Mouse (Mus musculus) myocyte (in vitro differentiated cells): ENCODE measurements at regions not wholly inside any gene's neighbourhood (a gene's known extent, or its start where the extent isn't known, plus 50 kb on each side); places are given as distances from the start of the nearest gene placed in this dataset.

Experiments
- H3K27me3 ChIP-seq: one replicate; pipeline ENCODE4 v1.6.1; 2011; ENCODE audit not compliant: control insufficient read depth, insufficient read depth, insufficient read length
- H3K36me3 ChIP-seq: one replicate; pipeline ENCODE4 v1.6.1; 2011; ENCODE audit not compliant: control insufficient read depth, insufficient read depth
- H3K4me2 ChIP-seq: one replicate; pipeline ENCODE4 v1.6.1; 2011; ENCODE audit warnings: low read depth, control low read depth
- H3K4me3 ChIP-seq: one replicate; pipeline ENCODE4 v1.5.1; 2011; ENCODE audit warnings: mild to moderate bottlenecking, control low read depth, moderate library complexity
- H3K79me2 ChIP-seq: one replicate; pipeline ENCODE4 v1.6.1; 2011; ENCODE audit not compliant: control insufficient read depth, insufficient read depth
- H3ac ChIP-seq: one replicate; pipeline ENCODE4 v1.6.1; 2011; ENCODE audit not compliant: control insufficient read depth, insufficient read length
- CEBPB ChIP-seq: IDR thresholded peaks from 2 replicates; pipeline ENCODE4 v1.6.1; 2011; ENCODE audit warnings: mild to moderate bottlenecking, moderate library complexity; ENCODE audit not compliant: poor library complexity, insufficient read depth, severe bottlenecking
- E2F4 ChIP-seq: IDR thresholded peaks from one replicate; pipeline ENCODE4 v1.6.1; 2011; ENCODE audit warnings: mild to moderate bottlenecking, control low read depth, moderate library complexity; ENCODE audit not compliant: insufficient read depth
- MAX ChIP-seq: IDR thresholded peaks from one replicate; pipeline ENCODE4 v1.6.1; 2011; ENCODE audit warnings: low read depth, mild to moderate bottlenecking, control low read depth
- MYOD1 ChIP-seq, 3 experiments: IDR thresholded peaks; one replicate each; pipeline ENCODE4 v1.6.1; 2011; ENCODE audit warnings: control low read depth in 2 of 3, low read depth in 2 of 3, mild to moderate bottlenecking in 2 of 3, moderate library complexity in 1 of 3; ENCODE audit not compliant: insufficient read length in 2 of 3, control insufficient read depth in 1 of 3
- MYOG ChIP-seq, 3 experiments: IDR thresholded peaks; one replicate each; pipeline ENCODE4 v1.6.1; 2011; ENCODE audit warnings: control low read depth in 2 of 3, low read depth in 2 of 3, mild to moderate bottlenecking in 2 of 3; ENCODE audit not compliant: insufficient read length in 2 of 3, control insufficient read depth in 1 of 3, insufficient read depth in 1 of 3
- POLR2A ChIP-seq: IDR thresholded peaks from one replicate; pipeline ENCODE4 v1.6.1; 2011; ENCODE audit warnings: low read depth, mild to moderate bottlenecking, control low read depth, moderate library complexity; ENCODE audit not compliant: insufficient read length
- POLR2AphosphoS2 ChIP-seq: IDR thresholded peaks from one replicate; pipeline ENCODE4 v1.6.1; 2011; ENCODE audit warnings: low read depth, control low read depth; ENCODE audit not compliant: insufficient read length
- REST ChIP-seq: IDR thresholded peaks from one replicate; pipeline ENCODE4 v1.6.1; 2011; ENCODE audit warnings: mild to moderate bottlenecking, control low read depth, moderate library complexity; ENCODE audit not compliant: insufficient read depth, insufficient read length
- SRF ChIP-seq: IDR thresholded peaks from one replicate; pipeline ENCODE4 v1.6.1; 2011; ENCODE audit warnings: low read depth; ENCODE audit not compliant: control insufficient read depth, insufficient read length
- TCF12 ChIP-seq: IDR thresholded peaks from one replicate; pipeline ENCODE4 v1.6.1; 2011; ENCODE audit warnings: mild to moderate bottlenecking, control low read depth; ENCODE audit not compliant: poor library complexity, insufficient read depth, severe bottlenecking
- TCF3 ChIP-seq: IDR thresholded peaks from one replicate; pipeline ENCODE4 v1.6.1; 2011; ENCODE audit warnings: low read depth, control low read depth; ENCODE audit not compliant: insufficient read length
- USF1 ChIP-seq: IDR thresholded peaks from one replicate; pipeline ENCODE4 v1.6.1; 2011; ENCODE audit warnings: low read depth, mild to moderate bottlenecking, control low read depth, moderate library complexity

GRCm38 (mm10) chr1:92699048-92699447 is 50.4 kb upstream of the Otos start:
- no peaks in the 10 kb centered on the region for H3K36me3 ChIP-seq
- no peaks in the 10 kb centered on the region for H3K27me3 ChIP-seq
- TF ChIP-seq CEBPB (no peak), REST (no peak), USF1 (peak; percentile 37), E2F4 (no peak), MAX (peak; percentile 35), MYOD1 (IDR thresholded peaks at IDR 0.05; ENCODE audit: control insufficient read depth in 1 of 3, insufficient read length in 2 of 3, low read depth in 2 of 3) (peak; percentile 96 to 100 (median 100)), TCF12 (peak; percentile 91), MYOG (IDR thresholded peaks at IDR 0.05; ENCODE audit: control insufficient read depth in 1 of 3, insufficient read depth in 1 of 3, insufficient read length in 2 of 3, low read depth in 2 of 3) (peak; percentile 92 to 97 (median 97)), POLR2AphosphoS2 (no peak), SRF (no peak), POLR2A (peak; percentile 46), TCF3 (peak; percentile 99)
- H3K4me2 ChIP-seq, result peak overlapping the region; percentile 30
- H3K79me2 ChIP-seq, result no peaks in the 10 kb centered on the region
- no peak overlapping the region for H3K4me3 ChIP-seq
- H3ac ChIP-seq, result no peak overlapping the region

DNA sequence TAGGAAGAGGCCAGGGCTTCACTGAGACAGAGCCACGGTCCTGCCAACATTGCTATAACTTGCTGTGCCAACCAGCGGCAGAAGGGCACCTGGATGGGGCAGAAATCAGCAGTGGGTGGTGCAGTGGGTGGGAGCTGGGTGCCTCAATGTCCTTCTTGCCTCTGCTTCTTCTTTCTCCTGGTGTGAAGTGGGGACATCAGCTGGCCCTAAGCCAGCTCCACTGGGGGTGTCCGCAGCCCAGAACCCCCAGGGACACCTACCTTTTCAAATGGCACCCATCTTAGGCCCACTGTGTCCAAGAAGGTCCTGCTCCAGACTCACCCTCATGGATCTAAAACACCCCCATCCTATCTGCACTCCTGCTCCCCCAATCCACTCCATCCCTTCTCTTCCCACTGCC is 49.9 kb upstream of the Otos start:
- H3K27me3 ChIP-seq, result no peaks in the 10 kb centered on the region
- H3K4me3 ChIP-seq, result no peak overlapping the region
- H3ac ChIP-seq, result no peak overlapping the region
- H3K36me3 ChIP-seq, result no peaks in the 10 kb centered on the region
- H3K79me2 ChIP-seq, result no peaks in the 10 kb centered on the region
- TF ChIP-seq TCF12, result no peak
- no peak for TF ChIP-seq MYOD1 (IDR thresholded peaks at IDR 0.05; ENCODE audit: control insufficient read depth in 1 of 3, insufficient read length in 2 of 3, low read depth in 2 of 3)
- no peak for TF ChIP-seq SRF
- TF ChIP-seq USF1, result no peak
- peak overlapping the region; percentile 30 for H3K4me2 ChIP-seq
